In genomic region chr19:55062501-55062900, GRCm38 (mm10) we compare ENCODE assay signal across 14 mouse cellular contexts.
DNase-seq lines count a peak whose midpoint lies in the region; ATAC-seq and TF ChIP-seq lines count a peak whose summit lies in the region.
"Had no signal": no experiment of that assay in that cellular context is flagged by ENCODE, and none has a peak within 500 bp of the region (broad histone marks: within the 10 kb centered on the region; RNA-seq: fewer than 3 reads in every experiment).

No protein-coding gene starts in this region.

- H3K79me2 ChIP-seq in heart, adult 2 months (replicated peaks; ENCODE audit: control insufficient read depth, insufficient read depth, low read length), result no peaks in the 10 kb centered on the region

- no peaks in the 10 kb centered on the region for H3K27me3 ChIP-seq in intestine, embryonic 15.5 days (replicated peaks)
- H3K27me3 ChIP-seq in intestine, embryonic 16.5 days (replicated peaks; ENCODE audit: control insufficient read depth, insufficient read depth, low read length), result no peaks in the 10 kb centered on the region
- no peaks in the 10 kb centered on the region for H3K27me3 ChIP-seq in midbrain, embryonic 11.5 days (ENCODE audit: control insufficient read depth, insufficient read depth, low read length)
- H3K27me3 ChIP-seq in midbrain, embryonic 10.5 days (ENCODE audit: low read depth, poor library complexity, severe bottlenecking), result no peaks in the 10 kb centered on the region
- H3K27me3 ChIP-seq in midbrain, embryonic 14.5 days (ENCODE audit: control insufficient read depth, insufficient read depth, low read length), result no peaks in the 10 kb centered on the region
- no peaks in the 10 kb centered on the region for H3K27me3 ChIP-seq in heart, adult 2 months (ENCODE audit: control insufficient read depth, insufficient read depth, low read length)
- H3K27me3 ChIP-seq: heart, embryonic 15.5 days; neural tube, embryonic 15.5 days had no signal

- no peak for TF ChIP-seq EP300 in heart, adult 2 months (IDR thresholded peaks at IDR 0.05; ENCODE audit: insufficient read depth, low read depth, low read length)

- H3K27ac ChIP-seq in intestine, embryonic 15.5 days, result no peak overlapping the region
- H3K27ac ChIP-seq in intestine, embryonic 16.5 days (ENCODE audit: low read length), result no peak overlapping the region
- H3K27ac ChIP-seq in midbrain, embryonic 11.5 days (ENCODE audit: low read depth, low read length), result no peak overlapping the region
- H3K27ac ChIP-seq in midbrain, embryonic 10.5 days (replicated peaks), result no peak overlapping the region
- H3K27ac ChIP-seq in midbrain, embryonic 14.5 days (replicated peaks; ENCODE audit: low read depth, low read length), result no peak overlapping the region
- no peak overlapping the region for H3K27ac ChIP-seq in heart, adult 2 months
- H3K27ac ChIP-seq: forebrain, embryonic 10.5 days; gastrocnemius, adult 2 months; heart, embryonic 15.5 days; layer of hippocampus, adult 2 months; neural tube, embryonic 15.5 days had no signal

- 0 out of 2 replicates have a peak, but pooled peaks cover 3% of the 10 kb centered on the region for H3K36me3 ChIP-seq in intestine, embryonic 15.5 days
- 0 out of 2 replicates have a peak, but pooled peaks cover 2% of the 10 kb centered on the region for H3K36me3 ChIP-seq in intestine, embryonic 16.5 days (ENCODE audit: control insufficient read depth, insufficient read depth, low read length)
- peaks cover 2% of the 10 kb centered on the region; the same call in 1 of the 2 replicates for H3K36me3 ChIP-seq in midbrain, embryonic 11.5 days (ENCODE audit: control insufficient read depth, insufficient read depth, low read length)
- H3K36me3 ChIP-seq in midbrain, embryonic 10.5 days, result peaks cover 14% of the 10 kb centered on the region
- H3K36me3 ChIP-seq in midbrain, embryonic 14.5 days (ENCODE audit: control insufficient read depth, insufficient read depth, low read length), result peaks cover 4% of the 10 kb centered on the region; the same call in 1 of the 2 replicates
- H3K36me3 ChIP-seq in heart, adult 2 months (ENCODE audit: control insufficient read depth, insufficient read depth, low read length), result no peaks in the 10 kb centered on the region
- H3K36me3 ChIP-seq: heart, embryonic 15.5 days had no signal

- H3K4me3 ChIP-seq in intestine, embryonic 15.5 days (replicated peaks), result no peak overlapping the region
- no peak overlapping the region for H3K4me3 ChIP-seq in intestine, embryonic 16.5 days (ENCODE audit: low read length)
- no peak overlapping the region for H3K4me3 ChIP-seq in midbrain, embryonic 11.5 days (ENCODE audit: low read depth, low read length)
- H3K4me3 ChIP-seq in midbrain, embryonic 10.5 days, result no peak overlapping the region
- no peak overlapping the region for H3K4me3 ChIP-seq in midbrain, embryonic 14.5 days (replicated peaks; ENCODE audit: low read depth, low read length)
- no peak overlapping the region for H3K4me3 ChIP-seq in heart, adult 2 months
- H3K4me3 ChIP-seq: forebrain, embryonic 10.5 days; gastrocnemius, adult 2 months; heart, embryonic 15.5 days; layer of hippocampus, adult 2 months; neural tube, embryonic 15.5 days had no signal

- 82% methylated on average over 8 of the region's 8 CpGs for WGBS in intestine, embryonic 15.5 days
- 85% methylated on average over 8 of the region's 8 CpGs for WGBS in intestine, embryonic 16.5 days
- WGBS in midbrain, embryonic 11.5 days, result 94% methylated on average over 8 of the region's 8 CpGs
- WGBS in midbrain, embryonic 10.5 days, result 89% methylated on average over 8 of the region's 8 CpGs
- 83% methylated on average over 8 of the region's 8 CpGs for WGBS in midbrain, embryonic 14.5 days
- WGBS in heart, adult 2 months, result 73% methylated on average over 8 of the region's 8 CpGs

- no peak overlapping the region for H3K9ac ChIP-seq in intestine, embryonic 15.5 days
- no peak overlapping the region for H3K9ac ChIP-seq in intestine, embryonic 16.5 days (ENCODE audit: low read depth, low read length)
- H3K9ac ChIP-seq in midbrain, embryonic 11.5 days (ENCODE audit: low read length), result no peak overlapping the region
- no peak overlapping the region for H3K9ac ChIP-seq in midbrain, embryonic 14.5 days (replicated peaks; ENCODE audit: low read length)
- no peak overlapping the region for H3K9ac ChIP-seq in heart, adult 2 months (ENCODE audit: low read depth, low read length)
- H3K9ac ChIP-seq: heart, embryonic 15.5 days; neural tube, embryonic 15.5 days had no signal

- H3K4me2 ChIP-seq in intestine, embryonic 15.5 days (replicated peaks), result no peak overlapping the region
- H3K4me2 ChIP-seq in intestine, embryonic 16.5 days (ENCODE audit: low read depth, low read length), result no peak overlapping the region
- H3K4me2 ChIP-seq in midbrain, embryonic 11.5 days, result no peak overlapping the region
- H3K4me2 ChIP-seq in midbrain, embryonic 14.5 days (ENCODE audit: low read length), result no peak overlapping the region

- intact Hi-C loops in heart, adult 2 months (cut with DNase I), result loop anchor here (10.0 kb wide), 1 partner anchor 1018 kb away; the partner anchor contains the start of gene Adra2a

- TF ChIP-seq POLR2A in heart, adult 2 months (IDR thresholded peaks at IDR 0.05; ENCODE audit: insufficient read depth, low read depth, low read length), result no peak

- peaks cover 14% of the 10 kb centered on the region; the same call in 1 of the 2 replicates for H3K4me1 ChIP-seq in intestine, embryonic 15.5 days (replicated peaks)
- H3K4me1 ChIP-seq in intestine, embryonic 16.5 days (ENCODE audit: control insufficient read depth, insufficient read depth, low read length), result peaks cover 9% of the 10 kb centered on the region
- H3K4me1 ChIP-seq in midbrain, embryonic 11.5 days (ENCODE audit: control insufficient read depth, insufficient read depth, low read length), result peaks cover 5% of the 10 kb centered on the region; the same call in 1 of the 2 replicates
- peaks cover 22% of the 10 kb centered on the region for H3K4me1 ChIP-seq in midbrain, embryonic 10.5 days
- peaks cover 6% of the 10 kb centered on the region for H3K4me1 ChIP-seq in midbrain, embryonic 14.5 days (ENCODE audit: control insufficient read depth, insufficient read depth, low read length)
- no peaks in the 10 kb centered on the region for H3K4me1 ChIP-seq in heart, adult 2 months (ENCODE audit: control insufficient read depth, insufficient read depth, low read length)

- no peaks in the 10 kb centered on the region for H3K9me3 ChIP-seq in intestine, embryonic 15.5 days
- H3K9me3 ChIP-seq in intestine, embryonic 16.5 days (ENCODE audit: control insufficient read depth, low read length), result 0 out of 2 replicates have a peak, but pooled peaks cover 4% of the 10 kb centered on the region
- peaks cover 4% of the 10 kb centered on the region; the same call in 1 of the 2 replicates for H3K9me3 ChIP-seq in midbrain, embryonic 11.5 days (ENCODE audit: control insufficient read depth, low read length)
- peaks cover 5% of the 10 kb centered on the region; the same call in 1 of the 2 replicates for H3K9me3 ChIP-seq in midbrain, embryonic 10.5 days (replicated peaks)
- no peaks in the 10 kb centered on the region for H3K9me3 ChIP-seq in midbrain, embryonic 14.5 days (ENCODE audit: control insufficient read depth, low read length)
- H3K9me3 ChIP-seq: heart, embryonic 15.5 days; neural tube, embryonic 15.5 days had no signal

- 0 out of 2 replicates have a peak, but pooled peaks have one; percentile 20 for ATAC-seq in intestine, embryonic 15.5 days
- no peak for ATAC-seq in intestine, embryonic 16.5 days
- 0 out of 2 replicates have a peak, but pooled peaks have one; percentile 4 for ATAC-seq in midbrain, embryonic 11.5 days (ENCODE audit: low FRiP score)
- ATAC-seq in midbrain, embryonic 14.5 days (ENCODE audit: low FRiP score, low TSS enrichment), result no peak

- TF ChIP-seq CTCF in heart, adult 2 months (IDR thresholded peaks at IDR 0.05), result no peak

- no peak for DNase-seq in midbrain, embryonic 11.5 days (ENCODE audit: low spot score, missing footprints)
- DNase-seq in midbrain, embryonic 10.5 days (ENCODE audit: low spot score), result no peak
- peak; percentile 14 for DNase-seq in midbrain, embryonic 14.5 days
- DNase-seq in heart, adult 2 months, result no peak
- no peak for DNase-seq in layer of hippocampus, postnatal 14 days (ENCODE audit: low spot score in 2 of 2)
- DNase-seq: gastrocnemius, adult 2 months; layer of hippocampus, postnatal 36 days; lung, adult 2 months had no signal

Comparison
In these comparisons a context has a peak if more than half of its experiments do, and no peak if none do; other contexts are left out.
1. ATAC-seq: peak in intestine, embryonic 15.5 days (single experiment) and midbrain, embryonic 11.5 days (single experiment); none in intestine, embryonic 16.5 days (single experiment) and midbrain, embryonic 14.5 days (single experiment).